Mouse (Mus musculus): Measurements from ENCODE around the gene Chmp6.

Gene Chmp6

DNA sequence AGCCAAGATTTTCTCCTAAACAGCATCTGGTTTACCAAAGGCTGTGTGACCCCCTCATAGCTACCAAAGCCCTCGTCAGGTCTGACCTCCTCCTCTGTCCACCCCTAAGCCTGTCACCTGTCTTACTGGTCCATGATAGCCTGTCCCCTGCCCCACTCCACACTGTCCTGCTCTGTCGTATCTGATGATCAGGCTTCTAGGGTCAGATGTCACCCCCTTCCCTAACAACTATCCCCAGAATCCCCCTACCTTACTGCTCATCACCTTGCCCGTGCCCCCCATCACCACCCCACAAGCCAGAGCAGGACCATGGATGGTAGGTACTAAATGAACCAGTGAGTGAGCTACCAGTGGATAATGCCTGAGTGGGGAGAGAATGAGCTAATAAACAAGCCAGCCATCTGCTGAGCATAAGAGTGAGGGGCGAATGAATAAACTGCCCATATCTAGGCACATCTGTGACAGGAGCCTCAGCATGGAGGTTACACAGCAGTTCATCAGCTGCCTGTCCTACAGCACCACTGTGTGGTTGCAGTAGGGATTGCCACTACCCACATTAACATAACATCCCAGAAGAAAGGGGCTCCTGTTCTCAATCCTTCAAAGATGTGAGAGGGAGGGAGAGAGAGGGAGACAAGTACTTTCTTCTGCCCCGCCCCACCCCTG is 8.5 kb upstream of the Chmp6 start:
- in situ Hi-C loops (cut with MboI; ENCODE audit: low pct_unique_long_range_greater_than_20kb in 1 of 2, low sequenced_read_pairs in 2 of 2, unreplicated experiment in 1 of 2): loop anchor here (10.0 kb wide), 2 partner anchors 390 to 400 kb away; no protein-coding TSS in a partner anchor

DNA sequence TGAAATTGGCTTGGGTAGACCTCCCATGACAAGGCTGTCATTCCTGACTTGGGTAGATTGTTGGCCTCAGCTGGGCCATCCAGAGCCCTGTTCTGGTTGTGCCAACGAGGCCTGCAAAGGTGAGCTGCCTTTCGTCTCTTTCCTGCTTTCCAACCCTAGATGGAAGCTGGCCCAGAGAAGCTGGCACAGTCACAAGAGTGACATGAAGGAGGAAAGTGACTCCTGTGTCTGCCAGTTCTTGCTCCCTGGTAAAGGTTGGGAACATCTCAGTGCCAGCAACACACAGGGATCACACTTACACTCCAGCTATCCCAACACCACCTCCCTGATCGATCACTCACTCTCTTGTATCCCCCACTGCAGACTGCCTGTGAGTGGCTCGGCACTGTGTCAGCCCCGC is 7.4 kb upstream of the Chmp6 start:
- in situ Hi-C loops (cut with MboI; ENCODE audit: low pct_unique_long_range_greater_than_20kb in 1 of 2, low sequenced_read_pairs in 2 of 2, unreplicated experiment in 1 of 2): loop anchor here (10.0 kb wide), 2 partner anchors 391 to 401 kb away; no protein-coding TSS in a partner anchor

DNA sequence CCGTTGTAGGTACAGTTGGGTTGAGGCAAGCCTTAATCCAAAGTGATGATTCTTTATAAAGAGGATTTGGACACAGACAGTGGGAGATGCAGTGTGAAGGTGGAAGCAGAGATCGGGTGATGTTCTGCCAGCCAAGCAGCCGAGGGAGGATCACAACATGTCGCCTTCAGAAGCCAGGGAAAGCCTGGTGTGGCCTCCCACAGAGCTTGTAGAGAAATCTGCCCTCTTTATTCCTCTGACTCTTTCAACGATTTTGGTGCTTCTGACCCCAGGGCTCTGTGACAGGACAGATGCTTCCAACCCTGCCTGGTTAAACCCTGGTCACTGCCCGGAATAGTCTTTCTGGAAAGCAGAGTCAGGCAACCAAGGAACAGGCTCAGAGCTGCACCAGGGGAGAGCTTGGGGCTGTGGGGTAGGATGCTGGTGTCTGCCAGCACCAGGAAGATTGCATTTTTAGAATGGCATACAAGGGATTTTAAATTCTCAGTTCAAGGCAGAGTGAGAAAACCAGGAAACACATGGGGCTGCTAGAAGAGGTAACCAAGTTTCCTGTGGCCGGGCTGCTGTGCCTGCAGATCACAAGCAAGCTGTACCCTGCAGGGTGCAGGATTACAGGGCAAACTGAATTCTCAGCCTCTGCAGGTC is 6.1 kb upstream of the Chmp6 start:
- in situ Hi-C loops (cut with MboI; ENCODE audit: low pct_unique_long_range_greater_than_20kb in 1 of 2, low sequenced_read_pairs in 2 of 2, unreplicated experiment in 1 of 2): loop anchor here (10.0 kb wide), 2 partner anchors 392 to 402 kb away; no protein-coding TSS in a partner anchor

DNA sequence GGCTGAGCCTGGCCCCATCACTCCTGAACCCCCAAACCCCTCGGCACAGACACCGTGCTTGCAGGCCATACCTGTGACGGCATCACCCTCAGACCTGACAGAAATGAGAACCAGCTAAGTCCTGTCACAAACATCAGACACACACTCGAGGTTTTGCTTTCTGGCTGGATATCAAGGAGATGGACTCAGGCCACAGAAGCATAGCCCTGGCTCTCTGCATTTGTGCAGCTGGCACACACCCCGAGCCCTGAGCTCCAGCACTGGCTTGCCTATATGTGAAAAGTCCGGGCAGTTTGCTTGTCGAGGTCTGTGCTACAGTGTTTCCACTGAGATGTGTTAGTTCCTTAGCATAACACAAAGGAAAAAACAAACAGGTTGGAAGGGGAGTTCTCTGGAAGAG is 5.5 kb upstream of the Chmp6 start:
- in situ Hi-C loops (cut with MboI; ENCODE audit: low pct_unique_long_range_greater_than_20kb in 1 of 2, low sequenced_read_pairs in 2 of 2, unreplicated experiment in 1 of 2): loop anchor here (10.0 kb wide), 2 partner anchors 393 to 403 kb away; no protein-coding TSS in a partner anchor

DNA sequence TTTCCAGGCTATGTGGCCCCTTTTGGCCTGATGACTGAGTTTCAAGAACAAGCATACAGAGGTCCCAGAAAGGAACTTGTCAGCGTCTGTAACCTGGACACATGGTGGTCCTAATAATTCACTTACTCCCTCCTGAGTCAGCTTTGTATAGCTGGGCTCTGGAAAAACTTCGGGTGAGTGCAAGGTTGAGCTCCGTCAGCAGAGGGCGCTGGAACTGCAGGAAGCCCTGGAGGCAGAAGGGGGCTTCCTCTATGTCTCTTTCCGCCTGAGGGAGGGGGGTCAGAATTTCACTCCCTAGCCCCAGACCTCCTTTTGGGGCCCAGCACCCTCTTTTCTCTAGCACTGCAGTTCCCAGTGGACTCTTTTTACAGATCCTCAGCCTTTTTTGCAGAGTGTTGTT is 3.8 kb upstream of the Chmp6 start:
- in situ Hi-C loops (cut with MboI; ENCODE audit: low pct_unique_long_range_greater_than_20kb in 1 of 2, low sequenced_read_pairs in 2 of 2, unreplicated experiment in 1 of 2): loop anchor here (10.0 kb wide), 2 partner anchors 395 to 405 kb away; no protein-coding TSS in a partner anchor

DNA sequence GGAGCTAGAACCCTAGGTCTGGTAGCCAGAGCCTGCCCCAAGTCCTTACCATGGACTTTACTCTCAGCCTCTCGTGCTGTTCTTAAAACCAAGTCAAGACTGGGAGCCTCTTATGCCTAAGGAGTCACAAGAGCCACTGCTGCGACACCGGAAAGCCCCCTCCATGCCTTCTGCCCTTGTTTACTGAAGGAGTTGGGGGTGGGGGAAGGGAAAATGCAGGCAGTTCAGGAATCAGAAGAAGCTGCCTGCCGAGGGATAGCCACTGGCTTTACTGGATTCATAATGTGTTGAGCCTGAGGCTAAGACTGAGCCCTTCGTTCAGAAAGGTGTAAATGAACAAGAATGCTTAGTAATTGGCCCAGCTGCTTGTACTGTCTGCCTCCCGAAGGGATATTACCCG is 396 bp upstream of the Chmp6 start:
- in situ Hi-C loops (cut with MboI; ENCODE audit: low pct_unique_long_range_greater_than_20kb in 1 of 2, low sequenced_read_pairs in 2 of 2, unreplicated experiment in 1 of 2): no loop called here

DNA sequence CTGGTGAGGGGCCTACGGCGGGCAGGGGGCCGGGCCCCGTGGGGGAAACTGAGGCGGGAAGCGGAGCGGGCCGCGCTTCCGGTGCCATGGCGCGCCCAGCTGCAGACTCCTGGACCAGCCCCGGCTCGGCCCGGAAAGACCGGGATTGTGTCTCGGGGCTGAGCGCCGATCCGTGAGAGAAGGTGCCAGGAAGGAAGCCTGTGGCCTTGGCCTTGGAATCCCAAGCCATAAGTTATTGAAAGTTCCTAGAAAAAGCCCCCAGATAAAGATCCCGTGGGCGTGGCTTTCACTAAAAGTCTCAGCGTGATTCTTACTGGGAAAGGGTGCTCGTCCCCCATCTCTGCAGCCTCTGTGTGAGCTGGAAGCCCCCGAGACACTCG is 684 bp downstream of the Chmp6 start:
- in situ Hi-C loops (cut with MboI; ENCODE audit: low pct_unique_long_range_greater_than_20kb in 1 of 2, low sequenced_read_pairs in 2 of 2, unreplicated experiment in 1 of 2): no loop called here

DNA sequence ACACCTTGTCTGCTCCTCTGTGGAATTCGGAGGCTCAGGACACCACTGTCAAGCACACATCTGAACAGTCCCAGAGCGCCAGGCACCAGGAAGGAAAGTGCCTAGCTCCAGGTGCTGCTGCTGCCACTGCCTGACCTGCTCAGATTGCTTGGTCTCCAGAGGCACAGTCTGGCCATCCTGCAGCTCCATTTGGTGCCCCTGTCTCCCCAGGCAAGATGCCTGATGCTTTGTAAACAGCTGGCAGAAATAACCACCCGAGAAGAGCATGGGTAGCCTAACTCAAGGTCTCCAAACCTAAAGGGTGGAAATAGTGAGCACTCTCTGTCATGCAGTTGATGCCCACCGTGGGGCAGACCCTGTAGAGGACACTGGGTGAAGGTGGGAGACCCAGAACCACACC is 1.1 kb downstream of the Chmp6 start:
- in situ Hi-C loops (cut with MboI; ENCODE audit: low pct_unique_long_range_greater_than_20kb in 1 of 2, low sequenced_read_pairs in 2 of 2, unreplicated experiment in 1 of 2): no loop called here

DNA sequence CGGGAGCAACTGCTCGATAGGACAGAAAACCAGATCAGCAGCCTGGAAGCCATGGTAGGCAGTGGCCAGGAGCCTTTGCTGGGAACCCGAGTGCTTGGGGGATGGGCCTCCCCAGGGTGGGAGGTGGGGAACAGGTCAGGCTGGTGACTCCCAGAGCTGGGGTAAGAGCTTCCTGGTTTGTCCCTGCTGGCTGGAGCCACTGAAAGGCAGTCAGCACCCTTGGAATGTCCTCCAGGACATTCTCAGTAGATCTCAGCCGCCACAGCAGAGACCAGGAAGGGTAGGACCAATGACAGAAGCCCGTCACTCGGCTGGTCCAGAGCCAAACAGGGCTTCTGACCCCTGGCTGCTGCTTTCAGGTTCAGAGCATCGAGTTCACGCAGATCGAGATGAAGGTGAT is 2.4 kb downstream of the Chmp6 start:
- in situ Hi-C loops (cut with MboI; ENCODE audit: low pct_unique_long_range_greater_than_20kb in 1 of 2, low sequenced_read_pairs in 2 of 2, unreplicated experiment in 1 of 2): loop anchor here in 1 of 2 experiments (5.0 kb wide), 1 partner anchor 82 kb away; no protein-coding TSS in a partner anchor

DNA sequence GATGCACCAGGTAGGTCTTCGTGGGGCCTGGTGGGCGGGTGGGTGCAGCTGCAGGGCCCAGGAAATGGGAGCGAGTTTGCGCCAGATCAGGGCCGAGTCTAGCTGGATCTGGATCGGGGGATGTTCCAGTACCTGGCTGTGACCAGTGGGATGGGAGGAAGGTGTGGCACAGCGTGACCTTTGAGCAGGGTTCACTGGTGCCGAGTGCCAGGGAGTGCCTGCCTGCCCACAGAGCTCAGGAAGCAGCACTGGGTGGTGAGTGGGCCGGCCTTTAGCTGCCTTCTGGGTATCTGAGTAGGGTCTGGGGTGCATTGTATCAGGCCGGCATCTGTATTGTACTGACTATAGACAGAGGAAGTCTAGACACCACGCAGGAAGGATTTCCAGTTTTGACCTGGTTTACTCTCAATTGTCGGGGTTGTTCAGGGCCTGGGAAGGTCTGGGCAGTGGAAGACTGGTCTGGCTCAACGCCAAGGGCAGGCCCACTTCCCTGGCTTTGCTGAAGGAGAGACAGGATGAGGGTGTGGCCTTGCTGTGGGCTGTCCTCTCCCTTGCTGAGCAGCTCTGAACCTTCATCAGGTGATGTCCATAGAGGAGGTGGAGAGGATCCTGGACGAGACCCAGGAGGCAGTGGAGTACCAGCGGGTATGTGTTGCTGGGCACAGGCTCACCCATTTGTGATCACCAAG is 3.0 kb downstream of the Chmp6 start:
- in situ Hi-C loops (cut with MboI; ENCODE audit: low pct_unique_long_range_greater_than_20kb in 1 of 2, low sequenced_read_pairs in 2 of 2, unreplicated experiment in 1 of 2): loop anchor here in 1 of 2 experiments (5.0 kb wide), 1 partner anchor 81 kb away; no protein-coding TSS in a partner anchor

DNA sequence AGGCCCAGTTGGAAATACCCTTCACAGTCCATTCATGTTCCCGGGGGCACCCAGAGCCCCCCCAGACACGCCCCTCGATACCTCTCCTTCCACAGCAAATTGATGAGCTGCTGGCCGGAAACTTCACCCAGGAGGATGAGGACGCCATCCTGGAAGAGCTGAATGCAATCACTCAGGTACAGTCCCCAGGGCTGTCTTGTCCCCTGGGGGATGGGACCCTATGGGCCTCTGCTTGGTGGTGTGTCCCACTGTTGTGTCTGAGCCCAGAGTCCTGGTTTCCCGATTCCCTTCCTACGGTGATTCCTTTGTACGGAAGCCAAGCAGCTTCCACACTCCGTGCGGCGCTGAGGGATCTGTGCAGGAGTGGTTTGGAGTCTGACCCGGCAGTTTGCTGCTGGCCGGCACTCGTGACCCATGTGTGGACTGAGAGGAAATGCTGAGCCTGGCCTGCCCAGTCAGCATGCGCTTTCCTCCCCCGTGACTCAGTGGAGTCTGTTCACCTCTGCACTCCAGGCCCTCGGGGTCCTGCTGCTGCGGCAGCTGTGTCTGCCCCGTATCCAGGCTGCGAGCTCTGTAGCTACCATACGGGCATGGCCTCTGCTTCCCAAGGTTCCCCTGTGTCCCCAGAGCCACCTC is 3.7 kb downstream of the Chmp6 start:
- in situ Hi-C loops (cut with MboI; ENCODE audit: low pct_unique_long_range_greater_than_20kb in 1 of 2, low sequenced_read_pairs in 2 of 2, unreplicated experiment in 1 of 2): loop anchor here in 1 of 2 experiments (5.0 kb wide), 1 partner anchor 80 kb away; no protein-coding TSS in a partner anchor

DNA sequence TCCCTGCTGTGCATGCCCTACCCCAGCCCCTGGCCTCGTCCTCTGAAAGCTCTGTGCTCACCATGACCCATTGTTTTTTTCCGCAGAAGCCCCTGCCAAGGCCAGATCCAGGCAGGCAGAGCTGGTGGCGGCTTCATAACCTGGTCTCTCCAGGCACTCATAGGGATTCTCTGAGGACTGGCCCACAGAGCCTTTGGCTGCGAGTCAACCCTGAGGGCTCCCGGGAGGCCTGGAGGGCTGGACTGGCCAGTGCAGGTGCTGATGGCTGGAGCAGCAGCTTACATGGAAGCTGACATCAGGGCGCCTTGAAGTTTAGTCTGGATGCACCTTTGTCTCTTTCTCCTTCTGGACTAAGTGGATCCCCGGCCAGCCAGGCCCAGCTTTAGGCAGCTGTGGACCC is 5.3 kb downstream of the Chmp6 start:
- in situ Hi-C loops (cut with MboI; ENCODE audit: low pct_unique_long_range_greater_than_20kb in 1 of 2, low sequenced_read_pairs in 2 of 2, unreplicated experiment in 1 of 2): loop anchor here in 1 of 2 experiments (5.0 kb wide), 1 partner anchor 79 kb away; no protein-coding TSS in a partner anchor

DNA sequence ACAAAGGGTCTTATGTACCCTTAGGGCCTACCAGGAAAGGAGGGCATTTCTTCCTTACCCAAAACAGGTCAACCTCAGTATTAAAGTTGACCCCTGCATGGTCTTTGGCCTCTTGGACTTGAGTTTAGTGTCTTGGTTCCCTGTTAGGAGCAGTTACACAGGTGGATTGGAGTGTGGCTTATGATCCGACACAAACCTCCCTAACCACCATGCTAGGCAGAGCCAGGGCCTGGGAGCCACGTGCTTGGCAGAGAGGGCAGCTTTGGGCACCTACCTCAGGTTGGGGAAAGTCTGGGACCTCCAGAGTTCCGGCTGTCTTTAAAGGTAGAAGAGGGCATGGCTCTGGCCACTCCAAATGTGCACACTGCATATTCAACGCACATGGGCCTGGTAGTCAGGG is 6.2 kb downstream of the Chmp6 start:
- in situ Hi-C loops (cut with MboI; ENCODE audit: low pct_unique_long_range_greater_than_20kb in 1 of 2, low sequenced_read_pairs in 2 of 2, unreplicated experiment in 1 of 2): loop anchor here in 1 of 2 experiments (5.0 kb wide), 1 partner anchor 78 kb away; no protein-coding TSS in a partner anchor

DNA sequence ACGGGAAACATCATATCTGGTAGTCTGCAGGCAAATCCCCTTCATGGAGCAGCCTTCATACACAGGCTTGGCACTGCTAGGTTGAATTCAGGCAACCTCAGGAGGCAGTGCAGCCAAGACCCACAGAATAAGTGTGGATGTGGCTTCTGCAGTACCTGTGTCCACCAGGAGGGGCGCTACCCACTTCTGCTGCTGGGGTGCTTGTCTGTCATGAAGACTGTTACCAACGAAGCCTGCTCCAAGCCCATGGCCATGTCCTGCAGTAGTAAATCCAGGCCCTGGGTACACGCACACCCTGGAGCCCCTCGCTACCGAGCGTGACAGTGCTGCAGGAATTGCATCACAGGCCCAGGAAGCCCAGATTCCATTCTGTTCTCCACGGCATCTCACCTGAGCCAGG is 6.7 kb downstream of the Chmp6 start:
- in situ Hi-C loops (cut with MboI; ENCODE audit: low pct_unique_long_range_greater_than_20kb in 1 of 2, low sequenced_read_pairs in 2 of 2, unreplicated experiment in 1 of 2): loop anchor here in 1 of 2 experiments (5.0 kb wide), 1 partner anchor 77 kb away; no protein-coding TSS in a partner anchor

DNA sequence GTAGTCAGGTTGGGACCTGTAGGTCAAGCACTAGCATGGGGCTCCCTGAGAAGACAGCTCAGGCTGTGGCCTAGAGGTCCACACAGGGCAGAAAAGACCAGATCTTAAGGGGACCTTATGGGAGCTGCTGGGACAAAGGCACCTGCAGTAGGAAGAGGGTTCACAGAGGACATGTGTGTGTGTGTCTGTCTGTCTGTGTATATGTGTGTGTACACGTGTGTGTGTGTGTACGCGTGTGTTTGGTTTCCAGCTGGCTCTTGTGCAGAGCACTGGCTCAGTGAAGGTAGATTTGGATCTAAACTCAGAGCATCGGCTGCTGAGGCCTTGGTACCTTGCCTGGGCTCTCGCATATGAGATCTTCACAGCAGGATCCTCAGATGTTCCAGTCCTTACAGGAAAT is 7.4 kb downstream of the Chmp6 start:
- in situ Hi-C loops (cut with MboI; ENCODE audit: low pct_unique_long_range_greater_than_20kb in 1 of 2, low sequenced_read_pairs in 2 of 2, unreplicated experiment in 1 of 2): no loop called here

DNA sequence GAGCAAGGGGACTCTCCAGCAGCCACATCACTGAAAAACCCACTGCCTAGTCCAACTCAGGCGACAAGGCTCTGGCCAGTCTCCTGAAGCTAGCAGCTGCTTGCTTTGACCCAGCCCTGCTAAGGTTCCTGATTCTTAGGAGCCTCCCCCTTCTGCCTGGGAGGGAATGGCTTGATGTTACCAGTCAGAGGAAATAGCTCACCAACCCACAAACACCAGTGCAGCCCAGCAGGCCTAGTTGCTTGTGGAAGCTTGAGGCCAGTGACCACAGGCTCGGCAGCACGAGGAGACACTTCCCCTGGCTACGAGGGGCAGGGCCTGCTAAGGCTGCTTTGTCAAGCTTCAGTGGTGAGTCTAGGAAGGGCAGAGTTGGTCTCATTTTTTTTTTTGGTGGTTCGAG is 11.9 kb downstream of the Chmp6 start:
- in situ Hi-C loops (cut with MboI; ENCODE audit: low pct_unique_long_range_greater_than_20kb in 1 of 2, low sequenced_read_pairs in 2 of 2, unreplicated experiment in 1 of 2): no loop called here

DNA sequence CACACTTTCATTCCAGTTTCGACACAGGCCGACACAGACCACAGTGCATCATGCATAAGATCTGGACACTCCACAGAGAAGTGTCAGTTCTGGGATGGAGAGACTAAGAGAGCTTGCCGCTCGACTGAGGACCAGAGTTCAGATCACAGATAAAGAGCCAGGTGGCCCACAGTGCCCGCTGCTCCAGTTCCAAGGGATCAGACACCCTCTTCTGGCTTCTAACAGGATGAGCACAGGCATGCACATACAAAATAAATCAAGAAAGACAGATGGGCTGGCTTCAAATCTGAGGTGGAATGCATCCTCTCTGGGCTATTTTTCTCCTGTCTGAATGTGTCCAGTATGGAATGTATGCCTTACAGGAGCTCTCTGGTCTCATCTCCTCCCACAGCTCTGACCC is 13.5 kb downstream of the Chmp6 start:
- in situ Hi-C loops (cut with MboI; ENCODE audit: low pct_unique_long_range_greater_than_20kb in 1 of 2, low sequenced_read_pairs in 2 of 2, unreplicated experiment in 1 of 2): no loop called here

DNA sequence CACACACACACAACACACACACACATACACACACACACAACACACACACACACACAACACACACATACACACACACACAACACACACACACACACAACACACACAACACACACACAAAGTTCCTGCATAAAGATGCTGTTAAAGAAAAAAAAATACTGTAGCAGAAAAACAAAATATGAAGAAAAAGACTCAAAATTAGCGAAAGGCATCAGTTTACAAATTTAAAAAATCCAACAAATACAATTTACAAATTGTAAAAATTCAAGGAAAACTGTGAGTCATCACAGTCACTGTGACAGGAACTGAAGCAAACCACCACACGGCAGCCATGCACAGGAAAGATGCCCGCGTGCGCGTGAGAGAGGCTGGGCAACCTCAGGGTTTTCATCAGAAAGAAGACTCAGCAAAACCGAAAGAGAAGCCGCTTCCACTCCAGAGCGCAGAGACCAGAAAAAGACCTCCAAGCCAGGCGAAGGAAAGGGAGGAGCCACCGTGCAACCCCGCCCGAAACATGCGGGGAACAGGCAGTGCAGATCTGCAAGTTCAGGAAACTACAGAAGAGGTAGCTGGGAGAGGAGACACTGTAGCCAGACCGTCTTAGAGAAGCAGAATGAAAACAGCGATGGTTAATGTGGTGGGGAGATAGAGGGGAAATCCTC is 14.9 kb downstream of the Chmp6 start:
- in situ Hi-C loops (cut with MboI; ENCODE audit: low pct_unique_long_range_greater_than_20kb in 1 of 2, low sequenced_read_pairs in 2 of 2, unreplicated experiment in 1 of 2): no loop called here

All from mouse embryonic stem cell (cell line).